Mouse (Mus musculus): ENCODE measurements at regions not wholly inside any gene's neighbourhood (a gene's known extent, or its start where the extent isn't known, plus 50 kb on each side); places are given as distances from the start of the nearest gene placed in this dataset.

DNA sequence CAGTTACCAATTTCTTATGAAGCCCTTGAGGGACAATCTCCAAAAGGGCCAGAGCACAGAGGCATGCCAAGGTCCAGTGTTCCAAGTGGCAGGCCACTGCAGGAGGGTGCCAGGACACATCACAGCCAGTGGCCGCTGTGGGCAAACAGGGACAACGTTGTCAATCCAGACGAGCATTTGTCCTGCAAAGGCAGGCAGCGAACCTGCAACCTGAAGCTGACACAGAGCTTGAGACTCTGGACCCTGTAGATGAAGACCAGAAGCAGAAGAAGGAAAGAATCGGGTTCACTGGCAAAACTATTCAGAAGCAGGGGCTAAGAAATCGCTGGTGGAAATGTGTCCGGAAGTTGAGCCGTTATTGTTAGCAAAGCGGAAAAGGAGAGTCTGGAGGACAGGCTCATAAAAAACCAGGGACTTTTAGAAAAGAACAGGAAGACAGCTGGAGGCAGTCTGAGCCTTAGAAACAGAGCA is 87.3 kb upstream of the Hmcn1 start:
- ATAC-seq (ENCODE audit: insufficient read depth) = no peak
- TF ChIP-seq CTCF (IDR thresholded peaks at IDR 0.05; ENCODE audit: low read depth) = no peak
- WGBS = 58% methylated on average over 9 of the region's 9 CpGs

DNA sequence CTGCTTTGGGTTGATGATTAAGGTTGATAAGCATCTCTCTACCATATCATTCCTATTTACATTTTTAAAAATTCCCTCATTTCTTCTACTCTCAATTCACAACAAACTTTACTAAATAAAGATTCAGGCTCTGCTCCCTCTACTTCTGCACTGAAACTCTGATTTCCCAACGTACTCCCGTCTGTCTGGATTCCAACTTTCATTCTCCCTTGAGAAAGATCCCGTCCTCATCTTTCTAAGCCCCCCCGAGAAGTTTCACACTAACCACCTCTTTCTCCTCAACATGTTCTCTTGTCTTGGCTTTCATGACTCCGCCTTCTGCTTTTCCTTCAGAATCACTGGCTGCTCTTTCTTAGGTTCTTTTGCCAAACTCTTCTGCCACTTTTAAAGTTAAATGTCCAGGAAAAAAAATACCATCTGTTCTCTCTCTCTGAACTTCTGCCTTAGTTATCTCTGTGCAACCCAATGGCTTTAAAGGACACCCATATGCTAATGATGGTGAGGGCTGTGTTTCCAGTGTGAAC is 89.3 kb upstream of the Hmcn1 start:
- Histone ChIP-seq H3K4me2 (no peak overlapping the region), H3K27me3 (ENCODE audit: insufficient read depth, low read length) (no peaks in the 10 kb centered on the region), H3K9ac (no peak overlapping the region), H3K9me3 (ENCODE audit: low read depth, low read length) (no peaks in the 10 kb centered on the region), H3K4me3 (ENCODE audit: low read depth, low read length) (no peak overlapping the region), H3K36me3 (ENCODE audit: insufficient read depth) (no peaks in the 10 kb centered on the region), H3K4me1 (ENCODE audit: insufficient read depth) (no peaks in the 10 kb centered on the region), H3K27ac (ENCODE audit: low read depth) (no peak overlapping the region)
- ATAC-seq (ENCODE audit: insufficient read depth) (no peak), DNase-seq (no peak)
- TF ChIP-seq CTCF (IDR thresholded peaks at IDR 0.05; ENCODE audit: low read depth) = no peak
- WGBS = 83% methylated on average over 5 of the region's 5 CpGs

More for the DNA sequence above, 87.3 kb upstream of the Hmcn1 start:
- Histone ChIP-seq H3K36me3 (ENCODE audit: insufficient read depth) (no peaks in the 10 kb centered on the region), H3K27me3 (ENCODE audit: insufficient read depth, low read length) (no peaks in the 10 kb centered on the region), H3K4me2 (no peak overlapping the region), H3K9me3 (ENCODE audit: low read depth, low read length) (no peaks in the 10 kb centered on the region), H3K9ac (no peak overlapping the region), H3K4me1 (ENCODE audit: insufficient read depth) (no peaks in the 10 kb centered on the region), H3K4me3 (ENCODE audit: low read depth, low read length) (no peak overlapping the region), H3K27ac (ENCODE audit: low read depth) (no peak overlapping the region)
- peak; percentile 34 for DNase-seq

DNA sequence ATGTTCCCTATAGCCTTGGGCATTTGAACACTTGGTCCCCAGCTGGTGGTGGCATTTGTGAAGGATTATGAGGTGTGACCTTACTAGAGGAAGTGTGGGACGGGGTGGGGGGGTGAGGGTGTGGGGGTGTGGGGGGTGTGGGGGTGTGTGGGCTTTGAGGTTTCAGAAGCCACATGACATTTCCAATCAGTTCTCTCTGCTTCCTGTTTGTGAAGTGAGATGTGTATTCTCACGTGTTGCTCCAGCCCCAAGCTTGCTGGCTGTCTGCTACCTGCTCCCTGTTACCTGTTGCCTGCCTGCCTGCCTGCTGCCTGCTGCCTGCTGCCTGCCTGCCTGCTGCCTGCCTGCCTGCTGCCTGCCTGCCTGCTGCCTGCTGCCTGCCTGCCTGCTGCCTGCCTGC is 90.6 kb upstream of the Hmcn1 start:
- 57% methylated on average over 2 of the region's 2 CpGs for WGBS
- Histone ChIP-seq H3K9me3 (ENCODE audit: low read depth, low read length) (no peaks in the 10 kb centered on the region), H3K9ac (no peak overlapping the region), H3K27me3 (ENCODE audit: insufficient read depth, low read length) (no peaks in the 10 kb centered on the region), H3K4me1 (ENCODE audit: insufficient read depth) (no peaks in the 10 kb centered on the region), H3K36me3 (ENCODE audit: insufficient read depth) (no peaks in the 10 kb centered on the region), H3K4me2 (no peak overlapping the region), H3K4me3 (ENCODE audit: low read depth, low read length) (no peak overlapping the region), H3K27ac (ENCODE audit: low read depth) (no peak overlapping the region)
- no peak for TF ChIP-seq CTCF (IDR thresholded peaks at IDR 0.05; ENCODE audit: low read depth)
- ATAC-seq (ENCODE audit: insufficient read depth) = no peak
- no peak for DNase-seq

DNA sequence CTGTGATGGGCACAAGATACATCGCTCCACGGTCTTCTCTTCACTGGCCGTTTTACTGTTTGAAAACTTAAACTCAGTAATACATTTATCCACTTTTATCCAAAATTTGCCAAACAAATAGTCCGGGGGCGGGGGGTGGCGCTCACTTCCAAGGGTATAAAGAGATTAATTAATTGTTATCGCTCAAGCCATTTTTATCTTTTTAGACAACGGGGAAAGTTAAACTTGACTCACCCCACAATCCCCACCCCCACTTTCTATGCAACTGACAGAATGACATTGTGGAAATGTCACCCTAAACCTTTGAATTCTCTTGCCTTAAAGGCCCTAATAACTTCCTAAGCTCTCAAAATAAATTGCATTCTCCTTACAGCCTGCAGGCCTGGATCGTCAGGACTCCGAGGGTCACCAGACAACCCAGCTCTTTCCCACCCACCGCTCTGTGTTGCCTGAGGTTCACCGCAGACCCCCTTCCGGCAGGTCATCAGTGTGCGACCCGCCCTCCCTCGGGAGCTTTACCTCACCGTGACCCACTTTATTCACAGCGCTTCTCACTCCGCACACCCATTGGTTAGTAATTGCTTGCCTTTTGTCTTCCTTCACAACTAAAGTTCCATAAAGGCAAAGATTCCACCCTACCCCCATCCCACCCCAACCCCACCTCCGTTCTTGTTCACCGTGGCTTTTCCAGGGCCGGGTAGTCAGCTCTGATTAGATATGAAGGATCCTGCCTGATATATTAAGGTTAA is 93.0 kb upstream of the Hmcn1 start:
- Histone ChIP-seq H3K4me2 (no peak overlapping the region), H3K9ac (no peak overlapping the region), H3K27ac (ENCODE audit: low read depth) (no peak overlapping the region), H3K4me3 (ENCODE audit: low read depth, low read length) (no peak overlapping the region), H3K36me3 (ENCODE audit: insufficient read depth) (no peaks in the 10 kb centered on the region), H3K4me1 (ENCODE audit: insufficient read depth) (no peaks in the 10 kb centered on the region), H3K9me3 (ENCODE audit: low read depth, low read length) (no peaks in the 10 kb centered on the region), H3K27me3 (ENCODE audit: insufficient read depth, low read length) (no peaks in the 10 kb centered on the region)
- no peak for TF ChIP-seq CTCF (IDR thresholded peaks at IDR 0.05; ENCODE audit: low read depth)
- 70% methylated on average over 22 of the region's 22 CpGs for WGBS
- no peak for DNase-seq
- ATAC-seq (ENCODE audit: insufficient read depth) = no peak

DNA sequence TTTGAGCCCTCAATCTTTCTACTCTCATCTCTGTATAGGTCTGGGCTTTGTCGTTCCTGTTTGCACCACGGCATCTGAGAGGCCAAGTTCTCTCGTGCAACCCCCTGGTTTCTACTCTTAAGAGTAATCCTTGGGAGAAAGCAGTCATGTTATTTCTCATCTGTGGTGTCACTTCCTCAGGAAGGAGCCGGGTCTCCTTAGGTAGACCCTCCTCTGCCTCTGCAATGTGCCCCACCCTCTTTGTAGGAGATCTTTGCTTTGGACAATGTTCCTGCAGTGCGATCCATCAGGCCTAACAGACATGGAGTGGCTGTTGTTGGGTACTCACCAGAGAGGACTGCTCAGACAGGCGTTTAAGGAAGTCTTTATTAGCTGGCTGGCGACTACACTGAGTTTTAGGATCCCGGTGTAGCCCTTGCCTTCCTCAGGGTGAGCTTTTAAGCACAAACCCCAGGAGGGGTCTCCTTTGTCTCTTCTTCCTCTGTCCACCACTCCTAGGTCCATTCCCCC is 94.0 kb upstream of the Hmcn1 start:
- Histone ChIP-seq H3K9ac (no peak overlapping the region), H3K27ac (ENCODE audit: low read depth) (no peak overlapping the region), H3K4me3 (ENCODE audit: low read depth, low read length) (no peak overlapping the region), H3K36me3 (ENCODE audit: insufficient read depth) (no peaks in the 10 kb centered on the region), H3K9me3 (ENCODE audit: low read depth, low read length) (no peaks in the 10 kb centered on the region), H3K4me2 (no peak overlapping the region), H3K4me1 (ENCODE audit: insufficient read depth) (no peaks in the 10 kb centered on the region), H3K27me3 (ENCODE audit: insufficient read depth, low read length) (no peaks in the 10 kb centered on the region)
- no peak for TF ChIP-seq CTCF (IDR thresholded peaks at IDR 0.05; ENCODE audit: low read depth)
- no peak for DNase-seq
- WGBS = 68% methylated on average over 8 of the region's 8 CpGs
- ATAC-seq (ENCODE audit: insufficient read depth) = no peak

DNA sequence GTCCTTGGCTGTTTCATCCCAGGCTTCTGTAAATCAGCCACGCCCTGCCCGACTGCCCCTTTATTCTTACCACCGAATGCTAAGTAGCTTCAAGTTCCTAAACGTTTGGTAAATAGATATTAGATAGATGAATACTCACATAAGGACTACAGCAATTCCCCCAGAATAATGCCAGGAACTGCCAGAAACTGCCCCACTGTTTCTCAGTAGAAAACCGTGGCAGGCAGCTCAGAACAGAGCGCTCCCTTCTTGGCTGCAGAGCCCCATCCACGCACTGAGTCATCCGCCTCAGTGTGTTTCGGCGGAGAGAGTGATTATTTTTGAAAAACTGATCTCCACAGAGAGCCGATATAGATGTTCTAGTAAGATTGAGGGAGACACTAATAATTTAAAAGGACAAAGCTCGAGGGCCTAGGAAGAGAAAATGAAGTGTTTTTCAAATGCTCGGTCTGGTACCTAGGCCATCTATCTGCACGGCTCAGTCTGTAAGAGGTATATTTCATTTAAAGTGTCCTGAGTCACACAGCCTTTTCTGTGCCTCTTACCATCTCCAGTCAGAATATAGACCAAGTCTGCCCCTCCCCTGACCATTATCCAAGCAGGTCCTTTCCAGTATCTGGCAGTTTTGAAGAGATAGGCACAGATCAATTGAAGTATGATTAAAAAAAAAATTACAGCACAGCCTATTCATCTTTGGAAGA is 94.4 kb upstream of the Gm47985 start:
- Histone ChIP-seq H3K27ac (ENCODE audit: low read depth) (no peak overlapping the region), H3K4me2 (no peak overlapping the region), H3K4me1 (ENCODE audit: insufficient read depth) (no peaks in the 10 kb centered on the region), H3K36me3 (ENCODE audit: insufficient read depth) (no peaks in the 10 kb centered on the region), H3K9me3 (ENCODE audit: low read depth, low read length) (no peaks in the 10 kb centered on the region), H3K9ac (no peak overlapping the region), H3K27me3 (ENCODE audit: insufficient read depth, low read length) (no peaks in the 10 kb centered on the region), H3K4me3 (ENCODE audit: low read depth, low read length) (no peak overlapping the region)
- TF ChIP-seq CTCF (IDR thresholded peaks at IDR 0.05; ENCODE audit: low read depth) = no peak
- ATAC-seq (ENCODE audit: insufficient read depth) (no peak), DNase-seq (no peak)
- 72% methylated on average over 14 of the region's 14 CpGs for WGBS

DNA sequence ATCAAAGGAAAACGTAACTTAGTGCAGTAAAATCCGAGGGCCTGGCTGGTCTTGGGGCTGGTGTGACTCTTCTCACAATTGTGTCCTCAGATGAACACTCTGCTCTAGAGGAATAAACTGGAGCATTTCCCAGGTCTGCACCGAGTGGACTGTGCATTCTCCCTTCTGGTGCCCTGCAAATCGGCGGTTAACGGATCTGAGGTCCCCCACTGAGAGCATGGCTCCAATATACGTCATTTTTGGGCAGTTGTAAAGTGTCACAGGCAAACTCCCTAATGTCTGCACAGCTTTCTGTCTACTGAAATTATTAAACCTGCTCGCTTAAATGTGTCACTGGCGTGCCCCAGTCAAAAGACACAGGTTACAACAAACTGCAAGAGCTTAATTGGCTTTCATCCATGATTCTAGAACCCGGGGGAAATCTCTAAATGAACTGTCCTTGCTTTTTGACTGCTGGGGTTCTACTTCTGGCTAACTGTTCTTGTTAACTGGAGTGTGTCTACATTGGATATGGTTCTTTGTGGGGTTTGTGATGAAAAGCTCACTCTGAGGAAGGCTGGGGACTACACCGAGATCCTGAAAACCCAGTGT is 93.7 kb upstream of the Gm47985 start:
- WGBS = 77% methylated on average over 11 of the region's 11 CpGs
- Histone ChIP-seq H3K9me3 (ENCODE audit: low read depth, low read length) (no peaks in the 10 kb centered on the region), H3K36me3 (ENCODE audit: insufficient read depth) (no peaks in the 10 kb centered on the region), H3K9ac (no peak overlapping the region), H3K4me2 (no peak overlapping the region), H3K27me3 (ENCODE audit: insufficient read depth, low read length) (no peaks in the 10 kb centered on the region), H3K4me3 (ENCODE audit: low read depth, low read length) (no peak overlapping the region), H3K4me1 (ENCODE audit: insufficient read depth) (no peaks in the 10 kb centered on the region), H3K27ac (ENCODE audit: low read depth) (no peak overlapping the region)
- DNase-seq (no peak), ATAC-seq (ENCODE audit: insufficient read depth) (no peak)
- no peak for TF ChIP-seq CTCF (IDR thresholded peaks at IDR 0.05; ENCODE audit: low read depth)
